Mouse (Mus musculus) midbrain, embryonic 11.5 days (tissue): ENCODE data around the gene E330017A01Rik. TPM values are rescaled to one million over a fixed set of nuclear protein-coding genes. Genes with fewer than 3 reads are reported as not detected.

Source experiments
- ATAC-seq: fragments of 200-750 bp; cut with Nextera tagmentation; 2 replicates; pipeline ENCODE4 v1.8.0; 2017; ENCODE audit warnings: moderate TSS enrichment, moderate library complexity; ENCODE audit not compliant: low FRiP score
- DNase-seq: peaks from one replicate; pipeline ENCODE4 v3.0.0; 2015; ENCODE audit warnings: low spot score; ENCODE audit errors: missing footprints
- H3K27ac ChIP-seq: fragments of 300-500 bp; sonication (generic); 2 replicates; pipeline ENCODE4 v1.5.1; 2014; ENCODE audit warnings: low read depth, low read length
- H3K27me3 ChIP-seq: fragments of 300-500 bp; sonication (generic); 2 replicates; pipeline ENCODE4 v1.6.1; 2014; ENCODE audit warnings: mild to moderate bottlenecking, low read length, moderate library complexity, mixed read lengths; ENCODE audit not compliant: control insufficient read depth, insufficient read depth
- H3K36me3 ChIP-seq: fragments of 300-500 bp; sonication (generic); 2 replicates; pipeline ENCODE4 v1.6.1; 2014; ENCODE audit warnings: mild to moderate bottlenecking, low read length, moderate library complexity, mixed read lengths; ENCODE audit not compliant: control insufficient read depth, insufficient read depth
- H3K4me1 ChIP-seq: fragments of 300-500 bp; sonication (generic); 2 replicates; pipeline ENCODE4 v1.6.1; 2014; ENCODE audit warnings: low read length; ENCODE audit not compliant: control insufficient read depth, insufficient read depth
- H3K4me2 ChIP-seq: fragments of 300-500 bp; sonication (generic); 2 replicates; pipeline ENCODE4 v1.6.1; 2014; ENCODE audit warnings: mild to moderate bottlenecking, moderate library complexity
- H3K4me3 ChIP-seq: fragments of 300-500 bp; sonication (generic); 2 replicates; pipeline ENCODE4 v1.5.1; 2014; ENCODE audit warnings: low read depth, low read length
- H3K9ac ChIP-seq: fragments of 300-500 bp; sonication (generic); 2 replicates; pipeline ENCODE4 v1.6.1; 2014; ENCODE audit warnings: low read length
- H3K9me3 ChIP-seq: fragments of 300-500 bp; sonication (generic); 2 replicates; pipeline ENCODE4 v1.6.1; 2016; ENCODE audit warnings: low read length; ENCODE audit not compliant: control insufficient read depth
- WGBS: fragments of 180-500 bp; shearing (Covaris S2); extraction: QIAGEN DNeasy Blood & Tissue Kit; methylation state at CpG from one replicate; pipeline ENCODE4 v1.1.7; 2014; 5-methylcytosine and 5-hydroxymethylcytosine counted together
- polyA plus RNA-seq: library from polyadenylated mRNA; unstranded; fragments of >200 nt; fragmentation: Nextera tagmentation; extraction: Ambion mirVana; gene quantifications from 2 replicates; pipeline ENCODE4 v1.2.1, GENCODE M21; 2014

E330017A01Rik gene
- not detected in 2 replicates for polyA plus RNA-seq

DNA sequence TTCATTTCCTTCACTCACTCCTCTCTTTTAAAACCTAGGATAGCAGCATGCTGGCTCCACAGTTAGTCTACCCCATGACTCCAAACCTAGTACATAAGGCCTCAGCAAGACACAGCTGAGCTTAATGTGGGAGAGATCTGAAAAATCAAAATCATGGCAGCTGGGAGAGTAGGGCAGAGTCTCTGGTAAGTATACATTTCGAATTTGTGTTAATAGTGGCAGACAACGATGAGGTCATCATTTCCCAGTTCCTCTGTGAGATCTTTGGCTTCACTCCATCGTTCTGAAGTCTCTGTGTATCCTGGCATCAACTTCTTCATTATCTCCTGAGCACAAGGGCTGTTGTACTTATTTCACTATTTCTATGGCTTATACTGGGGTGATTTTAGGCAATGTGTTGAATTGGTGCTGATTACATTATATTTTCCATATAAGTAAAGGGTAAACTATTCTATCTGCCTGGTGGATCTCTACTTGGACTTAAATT, at the start of gene E330017A01Rik:
TSS of gene E330017A01Rik (minus strand) at position 51 of the 487 bp plus-strand sequence.
- Histone ChIP-seq H3K27me3 (no peaks in the 10 kb centered on the region), H3K4me3 (no peak within 1 kb of the TSS), H3K4me1 (no peaks in the 10 kb centered on the region), H3K9me3 (no peaks in the 10 kb centered on the region), H3K4me2 (no peak within 1 kb of the TSS), H3K27ac (no peak within 1 kb of the TSS), H3K36me3 (no peaks in the 10 kb centered on the region), H3K9ac (no peak within 1 kb of the TSS)
- ATAC-seq = no peak
- no peak for DNase-seq
- 88% methylated on average over 3 of the region's 3 CpGs for WGBS

DNA sequence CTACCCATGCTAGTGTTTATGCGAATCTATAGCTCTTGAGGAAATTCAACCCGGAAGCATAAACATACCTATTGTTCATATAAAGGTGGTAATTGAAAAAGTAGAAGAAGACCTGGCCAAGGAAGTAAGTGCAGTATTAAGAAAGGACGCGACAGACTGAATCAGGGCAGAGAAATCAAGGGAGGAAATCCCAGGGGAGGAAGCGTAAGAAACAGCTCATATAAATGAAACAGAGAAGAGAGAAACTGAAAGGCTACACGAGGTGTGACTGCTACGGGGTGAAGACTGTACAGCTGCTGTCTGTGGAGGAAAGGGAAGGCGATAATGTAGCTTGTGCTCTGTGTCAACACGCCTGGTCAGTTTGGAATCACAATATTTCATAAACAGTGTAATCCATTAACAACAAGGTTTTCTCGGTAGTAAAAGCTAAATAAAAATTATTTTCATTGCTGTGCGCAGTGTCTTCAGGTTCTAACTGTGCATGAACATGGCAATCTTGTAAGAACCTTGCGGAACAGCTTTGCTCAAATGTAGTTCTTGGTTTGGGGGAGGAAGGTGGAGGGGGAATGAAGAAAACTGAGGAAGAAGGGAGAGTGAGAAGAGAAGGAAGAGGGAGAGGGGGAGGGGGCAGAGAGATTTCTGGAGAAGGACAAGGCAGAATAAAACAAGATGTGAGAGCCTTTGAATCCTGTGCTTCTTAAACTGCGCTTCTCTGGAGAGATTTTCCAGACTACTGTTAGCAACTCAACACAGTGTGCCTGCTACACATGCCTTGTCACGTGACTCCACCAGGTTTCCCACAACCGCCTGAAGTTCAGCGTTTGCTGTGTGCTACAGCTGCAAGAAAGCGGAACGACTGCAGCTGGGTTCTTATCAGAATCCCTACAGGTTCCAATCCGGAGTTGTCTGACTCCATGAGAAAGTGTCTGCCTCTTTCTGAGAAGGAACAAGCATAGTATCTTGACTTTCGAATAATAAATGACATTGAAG, 47.3 kb upstream of the E330017A01Rik start:
- 84% methylated on average over 20 of the region's 20 CpGs for WGBS
- no peaks in the 10 kb centered on the region for H3K9me3 ChIP-seq
- H3K4me1 ChIP-seq = no peaks in the 10 kb centered on the region
- no peaks in the 10 kb centered on the region for H3K36me3 ChIP-seq
- no peak overlapping the region for H3K4me2 ChIP-seq
- DNase-seq = no peak
- H3K27ac ChIP-seq = no peak overlapping the region
- H3K27me3 ChIP-seq = no peaks in the 10 kb centered on the region
- H3K4me3 ChIP-seq = no peak overlapping the region
- H3K9ac ChIP-seq = no peak overlapping the region
- ATAC-seq = no peak

- no peaks in the 10 kb centered on the region for H3K27me3 ChIP-seq
- no peak overlapping the region for H3K9ac ChIP-seq
- ATAC-seq (no peak), DNase-seq (no peak)
- no peak overlapping the region for H3K4me2 ChIP-seq
- no peak overlapping the region for H3K27ac ChIP-seq
- H3K36me3 ChIP-seq = no peaks in the 10 kb centered on the region
- H3K9me3 ChIP-seq = no peaks in the 10 kb centered on the region
- no peak overlapping the region for H3K4me3 ChIP-seq
- no peaks in the 10 kb centered on the region for H3K4me1 ChIP-seq
These were observed 46.0 kb upstream of the E330017A01Rik start for GRCm38 (mm10) chr16:58684537-58684936.

- Histone ChIP-seq H3K4me1 (no peaks in the 10 kb centered on the region), H3K9ac (no peak overlapping the region), H3K4me3 (no peak overlapping the region), H3K36me3 (no peaks in the 10 kb centered on the region), H3K4me2 (no peak overlapping the region), H3K27ac (no peak overlapping the region), H3K27me3 (no peaks in the 10 kb centered on the region), H3K9me3 (no peaks in the 10 kb centered on the region)
- ATAC-seq (no peak), DNase-seq (no peak)
- 93% methylated on average over 4 of the region's 4 CpGs for WGBS
These were observed 45.4 kb upstream of the E330017A01Rik start for GRCm38 (mm10) chr16:58683911-58684310.

GRCm38 (mm10) chr16:58682870-58683269, 44.3 kb upstream of the E330017A01Rik start:
- Histone ChIP-seq H3K4me1 (no peaks in the 10 kb centered on the region), H3K9me3 (no peaks in the 10 kb centered on the region), H3K27me3 (no peaks in the 10 kb centered on the region), H3K27ac (no peak overlapping the region), H3K4me3 (no peak overlapping the region), H3K4me2 (no peak overlapping the region), H3K36me3 (no peaks in the 10 kb centered on the region), H3K9ac (no peak overlapping the region)
- DNase-seq (no peak), ATAC-seq (no peak)
- 83% methylated on average over 7 of the region's 7 CpGs for WGBS

GRCm38 (mm10) chr16:58682046-58682445, 43.5 kb upstream of the E330017A01Rik start:
- Histone ChIP-seq H3K4me3 (no peak overlapping the region), H3K4me2 (no peak overlapping the region), H3K27ac (no peak overlapping the region), H3K4me1 (no peaks in the 10 kb centered on the region), H3K9me3 (no peaks in the 10 kb centered on the region), H3K27me3 (no peaks in the 10 kb centered on the region), H3K9ac (no peak overlapping the region), H3K36me3 (no peaks in the 10 kb centered on the region)
- DNase-seq (no peak), ATAC-seq (no peak)
- 94% methylated on average over 6 of the region's 6 CpGs for WGBS

GRCm38 (mm10) chr16:58678660-58679059, 40.1 kb upstream of the E330017A01Rik start:
- H3K9me3 ChIP-seq = no peaks in the 10 kb centered on the region
- no peak overlapping the region for H3K27ac ChIP-seq
- no peak overlapping the region for H3K4me3 ChIP-seq
- 82% methylated on average over 7 of the region's 7 CpGs for WGBS
- peak; percentile 31 for DNase-seq
- no peak overlapping the region for H3K9ac ChIP-seq
- peaks cover 8% of the 10 kb centered on the region for H3K36me3 ChIP-seq
- 0 out of 2 replicates have a peak, but pooled peaks have one; percentile 19 for ATAC-seq
- no peak overlapping the region for H3K4me2 ChIP-seq
- H3K27me3 ChIP-seq = no peaks in the 10 kb centered on the region
- H3K4me1 ChIP-seq = no peaks in the 10 kb centered on the region

DNA sequence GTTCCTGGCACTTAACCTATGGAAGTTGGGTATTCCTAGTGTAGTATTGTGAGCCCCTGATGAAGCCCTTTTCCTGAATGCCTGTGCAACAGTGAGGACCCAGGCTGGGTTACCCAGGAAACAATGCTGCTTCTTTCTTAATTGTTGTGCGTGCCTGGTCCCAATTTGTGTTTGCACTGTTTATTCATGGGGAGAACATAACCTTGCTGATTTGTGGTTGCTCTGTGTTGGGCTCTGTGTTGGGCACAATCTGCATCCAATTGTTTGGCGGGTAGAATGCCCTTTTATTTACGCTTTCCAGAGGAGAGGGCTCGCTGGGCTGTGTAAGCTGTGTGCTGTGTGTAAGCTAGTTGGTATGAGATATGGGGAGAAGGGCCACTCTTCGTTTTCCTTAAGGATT, 39.0 kb upstream of the E330017A01Rik start:
- no peaks in the 10 kb centered on the region for H3K27me3 ChIP-seq
- ATAC-seq (no peak), DNase-seq (no peak)
- no peak overlapping the region for H3K27ac ChIP-seq
- H3K9ac ChIP-seq = no peak overlapping the region
- H3K4me1 ChIP-seq = no peaks in the 10 kb centered on the region
- no peak overlapping the region for H3K4me2 ChIP-seq
- peaks cover 8% of the 10 kb centered on the region for H3K36me3 ChIP-seq
- no peaks in the 10 kb centered on the region for H3K9me3 ChIP-seq
- no peak overlapping the region for H3K4me3 ChIP-seq
- 90% methylated on average over 5 of the region's 5 CpGs for WGBS

- Histone ChIP-seq H3K27me3 (no peaks in the 10 kb centered on the region), H3K4me2 (no peak overlapping the region), H3K9me3 (no peaks in the 10 kb centered on the region), H3K4me1 (no peaks in the 10 kb centered on the region), H3K4me3 (no peak overlapping the region), H3K9ac (no peak overlapping the region), H3K36me3 (peaks cover 8% of the 10 kb centered on the region), H3K27ac (no peak overlapping the region)
- 93% methylated on average over 3 of the region's 3 CpGs for WGBS
- no peak for ATAC-seq
- DNase-seq = peak; percentile 23
These were observed 38.1 kb upstream of the E330017A01Rik start for GRCm38 (mm10) chr16:58676633-58677032.
